Mouse (Mus musculus) forebrain, postnatal 0 days (tissue): ENCODE measurements around the gene Tnni2. TPM values are rescaled to one million over a fixed set of nuclear protein-coding genes. Genes with fewer than 3 reads are reported as not detected.

ENCODE experiments used
- ATAC-seq: fragments of 200-750 bp; cut with Nextera tagmentation; 2 replicates; pipeline ENCODE4 v1.8.0; 2017; ENCODE audit warnings: mild to moderate bottlenecking, moderate library complexity
- DNase-seq: peaks from one replicate; pipeline ENCODE4 v3.0.0-alpha.2; 2015
- H3K27ac ChIP-seq: fragments of 300-500 bp; sonication (generic); 2 replicates; pipeline ENCODE4 v1.5.1; 2014; ENCODE audit warnings: low read depth, mild to moderate bottlenecking, antibody characterized with exemption, low read length, moderate library complexity, mixed read lengths
- H3K27me3 ChIP-seq: fragments of 300-500 bp; sonication (generic); 2 replicates; pipeline ENCODE4 v1.6.1; 2014; ENCODE audit warnings: mild to moderate bottlenecking, low read length, mixed read lengths; ENCODE audit not compliant: insufficient read depth
- H3K36me3 ChIP-seq: fragments of 300-500 bp; sonication (generic); 2 replicates; pipeline ENCODE4 v1.6.1; 2014; ENCODE audit warnings: mild to moderate bottlenecking, moderate library complexity; ENCODE audit not compliant: insufficient read depth
- H3K4me1 ChIP-seq: fragments of 300-500 bp; sonication (generic); 2 replicates; pipeline ENCODE4 v1.6.1; 2014; ENCODE audit warnings: antibody characterized with exemption; ENCODE audit not compliant: insufficient read depth
- H3K4me2 ChIP-seq: fragments of 300-500 bp; sonication (generic); 2 replicates; pipeline ENCODE4 v1.6.1; 2014; ENCODE audit warnings: low read depth, mild to moderate bottlenecking, moderate library complexity
- H3K4me3 ChIP-seq: fragments of 300-500 bp; sonication (generic); 2 replicates; pipeline ENCODE4 v1.5.1; 2014; ENCODE audit warnings: low read depth, low read length, mixed read lengths
- H3K9ac ChIP-seq: fragments of 300-500 bp; sonication (generic); 2 replicates; pipeline ENCODE4 v1.6.1; 2014; ENCODE audit warnings: mild to moderate bottlenecking
- H3K9me3 ChIP-seq: fragments of 300-500 bp; sonication (generic); 2 replicates; pipeline ENCODE4 v1.6.1; 2016; ENCODE audit warnings: low read length
- CTCF ChIP-seq: sonication (generic); IDR thresholded peaks from 2 replicates; pipeline ENCODE4 v1.5.1; 2016; ENCODE audit warnings: antibody characterized with exemption, control low read depth, low read depth
- WGBS: fragments of 180-500 bp; shearing (Covaris S2); extraction: QIAGEN DNeasy Blood & Tissue Kit; methylation state at CpG from one replicate; pipeline ENCODE4 v1.1.7; 2014; 5-methylcytosine and 5-hydroxymethylcytosine counted together
- polyA plus RNA-seq: library from polyadenylated mRNA; unstranded; fragments of >200 nt; fragmentation: Nextera tagmentation; extraction: Ambion mirVana; gene quantifications from 2 replicates; pipeline ENCODE4 v1.2.1, GENCODE M21; 2015
- total RNA-seq: library from RNA; depleted of rRNA; stranded (reverse); fragments of >200 nt; gene quantifications from 2 replicates; pipeline ENCODE4 v1.2.3, GENCODE M21; 2014; rRNA removed

The Tnni2 gene
- total and polyA plus RNA-seq, 2 experiments from 2014 or later = 0.21 to 0.33 TPM

- Histone ChIP-seq H3K4me2 (no peak overlapping the region), H3K27ac (no peak overlapping the region), H3K4me1 (no peaks in the 10 kb centered on the region), H3K36me3 (no peaks in the 10 kb centered on the region), H3K9me3 (no peaks in the 10 kb centered on the region), H3K4me3 (no peak overlapping the region), H3K27me3 (no peaks in the 10 kb centered on the region), H3K9ac (no peak overlapping the region)
- no peak for TF ChIP-seq CTCF
- 78% methylated on average over 3 of the region's 3 CpGs for WGBS
- DNase-seq (no peak), ATAC-seq (no peak)
Measured at GRCm38 (mm10) chr7:142488053-142488452, 46.4 kb downstream of the Tnni2 start.

- Histone ChIP-seq H3K27ac (no peak overlapping the region), H3K27me3 (no peaks in the 10 kb centered on the region), H3K4me2 (no peak overlapping the region), H3K4me3 (no peak overlapping the region), H3K9me3 (no peaks in the 10 kb centered on the region), H3K36me3 (no peaks in the 10 kb centered on the region), H3K9ac (no peak overlapping the region), H3K4me1 (no peaks in the 10 kb centered on the region)
- ATAC-seq (no peak), DNase-seq (no peak)
- 88% methylated on average over 8 of the region's 8 CpGs for WGBS
- TF ChIP-seq CTCF = no peak
Measured at GRCm38 (mm10) chr7:142493535-142493934, 51.9 kb downstream of the Tnni2 start.

Other genes with a start within 250 kb of the Tnni2 start
- not detected in 2 replicates for gene Krtap5-3, start 240.4 kb upstream of the Tnni2 start, total RNA-seq
- not detected in 2 replicates for gene Krtap5-3, start 240.4 kb upstream of the Tnni2 start, polyA plus RNA-seq
- gene Gm7579, start 229.9 kb upstream of the Tnni2 start, total RNA-seq = not detected in 2 replicates
- gene Gm7579, start 229.9 kb upstream of the Tnni2 start, polyA plus RNA-seq = not detected in 2 replicates
- gene Krtap5-5, start 211.8 kb upstream of the Tnni2 start, total RNA-seq = not detected in 2 replicates
- gene Krtap5-5, start 211.8 kb upstream of the Tnni2 start, polyA plus RNA-seq = not detected in 2 replicates
- not detected in 2 replicates for gene Gm40460, start 200.7 kb upstream of the Tnni2 start, total RNA-seq
- gene Gm40460, start 200.7 kb upstream of the Tnni2 start, polyA plus RNA-seq = not detected in 2 replicates
- gene Gm2431, start 183.5 kb upstream of the Tnni2 start, total RNA-seq = not detected in 2 replicates
- not detected in 2 replicates for gene Gm2431, start 183.5 kb upstream of the Tnni2 start, polyA plus RNA-seq
- not detected in 2 replicates for gene Gm4559, start 167.4 kb upstream of the Tnni2 start, total RNA-seq
- not detected in 2 replicates for gene Gm4559, start 167.4 kb upstream of the Tnni2 start, polyA plus RNA-seq
- not detected in 2 replicates for gene Krtap5-1, start 144.7 kb upstream of the Tnni2 start, total RNA-seq
- gene Krtap5-1, start 144.7 kb upstream of the Tnni2 start, polyA plus RNA-seq = not detected in 2 replicates
- not detected in 2 replicates for gene Krtap5-4, start 138.3 kb upstream of the Tnni2 start, total RNA-seq
- gene Krtap5-4, start 138.3 kb upstream of the Tnni2 start, polyA plus RNA-seq = not detected in 2 replicates
- gene Ifitm10, start 68.1 kb upstream of the Tnni2 start, total RNA-seq = 5.6 and 6.6 TPM in 2 replicates
- gene Ifitm10, start 68.1 kb upstream of the Tnni2 start, polyA plus RNA-seq = 10.2 and 13.0 TPM in 2 replicates
- gene Gm49369, start 59.1 kb upstream of the Tnni2 start, total RNA-seq = 21.2 and 45.2 TPM in 2 replicates
- gene Gm49369, start 59.1 kb upstream of the Tnni2 start, polyA plus RNA-seq = 0.60 TPM in 1 of 2 replicates, not detected in the other
- gene Ctsd, start 53.8 kb upstream of the Tnni2 start, total RNA-seq = 243 and 366 TPM in 2 replicates
- gene Ctsd, start 53.8 kb upstream of the Tnni2 start, polyA plus RNA-seq = 313 and 338 TPM in 2 replicates
- gene Syt8, start 7.0 kb upstream of the Tnni2 start, total RNA-seq = not detected in 2 replicates
- gene Syt8, start 7.0 kb upstream of the Tnni2 start, polyA plus RNA-seq = not detected in 2 replicates
- gene Lsp1, start 19.0 kb downstream of the Tnni2 start, total RNA-seq = 5.7 and 7.9 TPM in 2 replicates
- 5.5 and 6.4 TPM in 2 replicates for gene Lsp1, start 19.0 kb downstream of the Tnni2 start, polyA plus RNA-seq
- 1.2 and 1.6 TPM in 2 replicates for gene Tnnt3, start 57.0 kb downstream of the Tnni2 start, total RNA-seq
- gene Tnnt3, start 57.0 kb downstream of the Tnni2 start, polyA plus RNA-seq = 1.2 and 1.4 TPM in 2 replicates
- gene Mrpl23, start 90.9 kb downstream of the Tnni2 start, total RNA-seq = 44.8 and 73.5 TPM in 2 replicates
- 25.5 and 27.9 TPM in 2 replicates for gene Mrpl23, start 90.9 kb downstream of the Tnni2 start, polyA plus RNA-seq
- gene Igf2, start 225.0 kb downstream of the Tnni2 start, total RNA-seq = 152 and 288 TPM in 2 replicates
- gene Igf2, start 225.0 kb downstream of the Tnni2 start, polyA plus RNA-seq = 149 and 152 TPM in 2 replicates
- gene Gm49394, start 228.1 kb downstream of the Tnni2 start, total RNA-seq = 0.08 TPM in 1 of 2 replicates, not detected in the other
- 0.06 TPM in 1 of 2 replicates, not detected in the other for gene Gm49394, start 228.1 kb downstream of the Tnni2 start, polyA plus RNA-seq